Mouse (Mus musculus) heart, postnatal 4 days (tissue): ENCODE data around the gene Gm11214. TPM values are rescaled to one million over a fixed set of nuclear protein-coding genes. Genes with fewer than 3 reads are reported as not detected.

Source experiments
- DNase-seq: peaks from one replicate; pipeline ENCODE4 v3.0.0; 2021
- total RNA-seq, 2 experiments: library from RNA; stranded (reverse); gene quantifications; 2 replicates each; pipeline ENCODE4 v1.2.3; 2021

The Gm11214 gene
- not detected for total RNA-seq

GRCm38 (mm10) chr4:63663279-63663678 is at the start of gene Gm11214:
Gene Gm11214 (minus strand): TSS chr4:63663379.
- no peak for DNase-seq

GRCm38 (mm10) chr4:63711886-63712285 is 48.7 kb upstream of the Gm11214 start:
- no peak for DNase-seq

DNA sequence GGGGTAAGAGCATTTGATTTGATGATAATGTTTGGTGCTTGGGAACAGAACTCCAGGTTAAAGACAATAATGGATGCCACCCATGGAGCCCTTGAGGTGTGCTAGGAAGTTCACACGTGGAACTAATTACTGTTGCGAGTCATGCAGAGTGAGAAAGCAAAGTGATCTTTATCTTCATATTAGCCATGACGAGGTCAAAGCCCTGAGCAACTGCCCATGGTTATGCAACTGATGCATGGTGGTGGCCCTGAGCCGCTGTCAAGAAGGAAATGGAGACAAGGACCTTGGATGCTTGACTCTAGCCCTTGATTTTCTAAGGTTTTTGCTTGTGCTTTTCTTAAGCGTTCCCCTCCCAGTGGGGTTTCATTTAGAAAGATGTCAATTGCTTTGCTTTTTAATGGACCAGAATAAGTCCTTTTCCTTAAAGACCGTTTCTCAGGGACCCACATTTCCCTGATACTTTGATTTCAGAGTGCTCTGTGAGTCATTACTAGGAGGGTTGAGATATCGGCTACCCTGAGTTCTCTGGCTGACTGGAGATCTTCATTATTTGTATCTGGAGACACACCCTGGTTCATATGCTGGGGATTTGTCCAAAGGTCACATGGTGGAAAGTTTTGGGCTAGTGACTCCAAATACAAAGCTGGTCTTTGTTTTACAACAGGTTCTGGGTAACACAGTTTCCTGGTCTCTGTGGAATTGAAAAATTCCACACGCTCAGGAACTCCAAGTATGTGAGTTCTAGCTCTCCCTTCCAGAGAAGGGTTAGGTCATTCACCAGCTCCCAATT is 47.4 kb upstream of the Gm11214 start:
- DNase-seq = no peak

DNA sequence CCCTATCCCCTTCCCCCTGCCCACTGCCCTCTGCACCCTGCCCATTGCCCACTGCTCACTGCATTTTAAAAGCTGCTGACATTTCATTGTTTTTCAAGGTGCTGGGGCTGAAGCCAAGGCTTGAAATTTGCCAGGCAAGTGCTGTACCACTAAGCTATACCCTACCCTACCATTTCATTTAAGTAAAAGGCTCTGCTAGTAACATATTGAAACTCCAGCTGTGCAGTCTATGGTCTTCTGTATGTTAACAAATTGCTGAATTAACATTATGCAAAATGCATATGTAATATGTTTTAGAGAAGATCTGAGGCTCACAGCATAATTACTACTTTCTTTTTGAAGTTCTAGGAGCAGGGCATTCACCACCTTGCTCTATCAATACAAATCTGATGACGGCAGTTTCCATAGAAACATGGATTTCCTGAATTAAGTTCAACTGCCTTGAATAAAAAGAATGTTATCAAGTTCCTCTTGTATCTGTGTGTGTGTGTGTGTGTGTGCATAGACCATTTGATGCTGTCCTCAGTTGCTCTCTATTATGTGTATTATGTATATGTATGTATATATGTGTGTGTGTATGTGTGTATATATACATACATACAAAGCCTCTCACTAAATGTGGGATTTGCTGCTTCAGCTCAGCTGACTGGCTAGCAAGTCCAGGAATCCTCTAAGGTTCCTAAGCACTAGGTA is 43.2 kb upstream of the Gm11214 start:
- no peak for DNase-seq

- no peak for DNase-seq
Observed at GRCm38 (mm10) chr4:63704232-63704631, 41.1 kb upstream of the Gm11214 start.

- DNase-seq = no peak
Observed at GRCm38 (mm10) chr4:63703686-63704085, 40.5 kb upstream of the Gm11214 start.

- no peak for DNase-seq
Observed at GRCm38 (mm10) chr4:63702006-63702704, 39.0 kb upstream of the Gm11214 start.

DNA sequence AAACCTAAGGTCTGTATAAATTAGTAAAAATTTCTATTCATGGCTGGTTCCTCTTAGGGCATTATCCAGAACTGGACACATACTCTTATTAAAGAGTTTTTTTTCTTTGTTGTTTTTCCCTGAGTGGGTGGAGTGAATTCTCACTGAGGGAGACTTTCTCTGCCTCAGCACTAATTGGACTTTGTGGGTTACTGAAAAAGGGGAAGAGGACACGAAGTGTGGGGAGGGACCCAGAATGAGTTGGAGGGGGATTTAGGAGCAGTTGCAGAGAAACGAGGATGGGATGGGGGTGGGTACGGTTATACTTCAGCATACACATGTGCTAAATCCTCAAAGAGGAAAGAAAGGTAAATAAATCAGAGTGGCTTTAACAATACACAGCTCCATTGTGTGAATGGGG is 36.6 kb upstream of the Gm11214 start:
- DNase-seq = no peak

GRCm38 (mm10) chr4:63696921-63697320 is 33.7 kb upstream of the Gm11214 start:
- no peak for DNase-seq

DNA sequence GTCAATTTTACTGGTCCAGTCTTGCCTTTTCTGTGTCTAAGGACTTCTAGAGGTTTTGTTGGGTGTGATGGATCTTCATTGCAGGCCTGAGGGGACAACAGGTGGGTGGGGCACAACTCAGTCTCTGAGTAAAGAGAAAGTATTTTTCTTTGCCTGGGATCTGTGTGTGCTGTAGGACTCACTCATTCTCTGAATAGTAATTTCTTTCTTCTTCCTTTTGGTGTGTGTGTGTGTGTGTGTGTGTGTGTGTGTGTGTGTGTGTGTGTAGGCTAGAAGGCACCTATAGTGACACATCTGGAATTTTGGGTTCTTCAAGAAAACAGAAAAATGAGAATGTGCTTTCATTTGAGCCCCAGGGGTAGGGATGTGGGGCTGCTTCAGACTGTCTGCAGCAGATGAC is 29.2 kb upstream of the Gm11214 start:
- no peak for DNase-seq

- no peak for DNase-seq
Observed at GRCm38 (mm10) chr4:63687429-63687828, 24.2 kb upstream of the Gm11214 start.

- DNase-seq = peak; percentile 49
Observed at GRCm38 (mm10) chr4:63686157-63686556, 23.0 kb upstream of the Gm11214 start.

GRCm38 (mm10) chr4:63685253-63685525 is 22.0 kb upstream of the Gm11214 start:
- DNase-seq = no peak

GRCm38 (mm10) chr4:63684412-63685252 is 21.5 kb upstream of the Gm11214 start:
- no peak for DNase-seq

DNA sequence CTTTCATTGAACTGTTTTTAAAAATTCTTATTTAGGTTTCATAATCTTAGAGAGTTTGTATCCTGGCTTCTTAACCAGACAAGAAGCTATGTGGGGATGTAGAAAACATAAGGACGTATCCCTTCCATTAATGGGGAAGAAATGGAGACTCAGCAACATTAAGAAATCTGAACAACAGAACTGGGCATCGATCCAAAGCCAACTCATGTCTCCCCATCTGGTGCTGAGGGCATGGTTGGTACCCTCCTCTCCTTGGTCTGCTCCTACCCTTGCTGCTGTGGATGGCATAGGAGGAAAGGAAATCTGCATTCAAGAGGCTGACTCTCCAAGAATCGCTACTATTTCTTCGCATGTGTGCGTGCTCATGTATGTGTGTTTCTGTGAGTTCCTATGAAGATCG is 20.5 kb upstream of the Gm11214 start:
- DNase-seq = no peak

- no peak for DNase-seq
Observed at GRCm38 (mm10) chr4:63683056-63683455, 19.9 kb upstream of the Gm11214 start.

- no peak for DNase-seq
Observed at GRCm38 (mm10) chr4:63682441-63682840, 19.3 kb upstream of the Gm11214 start.

DNA sequence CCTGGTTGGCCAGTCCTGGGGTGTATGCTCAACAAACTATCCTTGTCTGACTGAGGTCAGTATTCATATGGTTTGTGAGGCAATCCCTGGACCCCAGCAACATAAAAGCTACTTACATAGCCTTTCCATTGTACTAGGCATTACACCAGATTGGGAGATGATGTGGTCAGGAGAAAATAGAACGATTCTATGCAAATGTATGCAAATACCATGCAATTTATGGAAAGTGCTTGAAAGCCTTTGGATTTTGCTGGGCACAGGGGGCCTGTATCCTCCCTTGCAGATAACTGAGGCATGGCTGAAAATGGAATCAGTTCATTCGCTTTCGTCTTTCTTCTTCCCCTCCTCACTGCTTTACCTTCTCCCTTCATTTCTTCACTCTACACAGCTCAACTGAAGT is 18.4 kb upstream of the Gm11214 start:
- DNase-seq = no peak

- DNase-seq = no peak
Observed at GRCm38 (mm10) chr4:63675128-63675527, 11.9 kb upstream of the Gm11214 start.

- DNase-seq = peak; percentile 10
Observed at GRCm38 (mm10) chr4:63668255-63668654, 5.1 kb upstream of the Gm11214 start.

GRCm38 (mm10) chr4:63665738-63666137 is 2.6 kb upstream of the Gm11214 start:
- no peak for DNase-seq

- DNase-seq = no peak
Observed at GRCm38 (mm10) chr4:63661857-63662256, 1.3 kb downstream of the Gm11214 start.

DNA sequence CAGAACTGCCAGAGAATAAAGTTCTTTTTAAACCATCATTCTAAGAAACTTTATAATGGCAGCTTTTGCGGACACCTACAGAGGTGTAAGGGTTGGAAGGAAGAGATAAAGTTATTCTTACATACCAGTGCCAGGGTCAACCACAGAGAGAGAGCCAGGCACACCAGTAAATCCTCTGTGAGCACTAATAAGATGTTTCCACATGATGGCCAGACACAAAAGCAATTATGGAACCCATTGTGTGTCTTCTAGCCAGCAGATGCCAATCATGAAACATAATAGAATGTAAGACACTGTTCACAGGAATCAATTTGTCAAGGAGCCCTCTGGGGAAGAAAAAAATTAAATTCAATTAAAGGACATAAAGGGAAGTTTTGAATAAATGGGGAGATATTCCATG is 1.8 kb downstream of the Gm11214 start:
- DNase-seq = no peak
